Mouse (Mus musculus) forebrain, embryonic 16.5 days (tissue): Measurements from ENCODE around the gene Cdc25a. TPM values are rescaled to one million over a fixed set of nuclear protein-coding genes. Genes with fewer than 3 reads are reported as not detected.

Experiments
- ATAC-seq: fragments of 200-750 bp; cut with Nextera tagmentation; 2 replicates; pipeline ENCODE4 v1.8.0; 2017; ENCODE audit warnings: mild to moderate bottlenecking, moderate library complexity
- H3K27ac ChIP-seq: fragments of 300-500 bp; sonication (generic); 2 replicates; pipeline ENCODE4 v1.5.1; 2014; ENCODE audit warnings: low read length, control low read depth
- H3K27me3 ChIP-seq: fragments of 300-500 bp; sonication (generic); replicated peaks from 2 replicates; pipeline ENCODE4 v1.6.1; 2014; ENCODE audit warnings: low read length; ENCODE audit not compliant: control insufficient read depth, insufficient read depth
- H3K36me3 ChIP-seq: fragments of 300-500 bp; sonication (generic); 2 replicates; pipeline ENCODE4 v1.6.1; 2014; ENCODE audit not compliant: control insufficient read depth, insufficient read depth
- H3K4me1 ChIP-seq: fragments of 300-500 bp; sonication (generic); replicated peaks from 2 replicates; pipeline ENCODE4 v1.6.1; 2014; ENCODE audit warnings: low read length; ENCODE audit not compliant: control insufficient read depth, insufficient read depth
- H3K4me2 ChIP-seq: fragments of 300-500 bp; sonication (generic); 2 replicates; pipeline ENCODE4 v1.6.1; 2014; ENCODE audit warnings: mild to moderate bottlenecking, low read length, control low read depth
- H3K4me3 ChIP-seq: fragments of 300-500 bp; sonication (generic); replicated peaks from 2 replicates; pipeline ENCODE4 v1.5.1; 2014; ENCODE audit warnings: mild to moderate bottlenecking, low read length, control low read depth
- H3K9ac ChIP-seq: fragments of 300-500 bp; sonication (generic); replicated peaks from 2 replicates; pipeline ENCODE4 v1.6.1; 2014; ENCODE audit warnings: low read depth, low read length, control low read depth
- H3K9me3 ChIP-seq: fragments of 300-500 bp; sonication (generic); 2 replicates; pipeline ENCODE4 v1.6.1; 2016; ENCODE audit warnings: low read length; ENCODE audit not compliant: control insufficient read depth
- WGBS: fragments of 180-500 bp; shearing (Covaris S2); extraction: QIAGEN DNeasy Blood & Tissue Kit; methylation state at CpG from one replicate; pipeline ENCODE4 v1.1.7; 2014; 5-methylcytosine and 5-hydroxymethylcytosine counted together
- polyA plus RNA-seq: library from polyadenylated mRNA; unstranded; fragments of >200 nt; fragmentation: Nextera tagmentation; extraction: Ambion mirVana; gene quantifications from 2 replicates; pipeline ENCODE4 v1.2.1, GENCODE M21; 2015

Gene Cdc25a
- 16.1 and 20.1 TPM in 2 replicates for polyA plus RNA-seq

- peak; percentile 93 for ATAC-seq
- no peaks in the 10 kb centered on the region for H3K27me3 ChIP-seq
- H3K4me1 ChIP-seq, result peaks cover 14% of the 10 kb centered on the region
- H3K4me3 ChIP-seq, result peak within 1 kb of the TSS; percentile 86
- H3K9ac ChIP-seq, result peak within 1 kb of the TSS; percentile 94
- H3K9me3 ChIP-seq, result no peaks in the 10 kb centered on the region
- peak within 1 kb of the TSS; percentile 83 for H3K27ac ChIP-seq
- H3K36me3 ChIP-seq, result peaks cover 10% of the 10 kb centered on the region; the same call in 1 of the 2 replicates
- whole genome bisulfite sequencing, result 6% methylated on average over 33 of the region's 33 CpGs
- H3K4me2 ChIP-seq, result peak within 1 kb of the TSS; percentile 66
These were observed at the start of gene Cdc25a for GRCm38 (mm10) chr9:109874797-109875691. Cdc25a (plus strand) TSS chr9:109875579.

DNA sequence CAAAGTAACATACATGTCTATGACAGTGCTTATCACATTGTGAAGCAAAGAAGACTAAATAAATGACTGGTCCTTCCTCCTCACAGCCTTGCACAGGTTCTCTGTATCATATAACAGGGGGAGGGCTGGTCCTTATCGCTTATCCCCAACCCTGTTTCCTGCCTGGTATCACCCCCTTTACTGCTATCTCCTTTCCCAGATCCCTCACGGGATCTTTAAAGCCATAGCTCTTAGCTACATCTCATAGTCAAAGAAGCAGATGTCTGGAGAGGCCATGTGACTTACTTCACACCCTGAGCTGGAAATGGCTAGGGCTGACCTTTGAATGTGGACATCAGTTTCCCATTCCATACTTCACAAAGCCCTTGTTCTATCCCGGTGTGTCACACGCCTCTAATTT lies 49.6 kb upstream of the Cdc25a start:
- WGBS, result 75% methylated on average over 4 of the region's 4 CpGs
- ATAC-seq, result no peak
- H3K27ac ChIP-seq, result no peak overlapping the region
- H3K9me3 ChIP-seq, result no peaks in the 10 kb centered on the region
- H3K9ac ChIP-seq, result no peak overlapping the region
- no peaks in the 10 kb centered on the region for H3K27me3 ChIP-seq
- H3K4me1 ChIP-seq, result no peaks in the 10 kb centered on the region
- no peaks in the 10 kb centered on the region for H3K36me3 ChIP-seq
- no peak overlapping the region for H3K4me2 ChIP-seq
- no peak overlapping the region for H3K4me3 ChIP-seq

- H3K9ac ChIP-seq, result no peak overlapping the region
- no peaks in the 10 kb centered on the region for H3K36me3 ChIP-seq
- no peaks in the 10 kb centered on the region for H3K9me3 ChIP-seq
- no peak overlapping the region for H3K27ac ChIP-seq
- H3K4me1 ChIP-seq, result no peaks in the 10 kb centered on the region
- no peak overlapping the region for H3K4me2 ChIP-seq
- no peaks in the 10 kb centered on the region for H3K27me3 ChIP-seq
- no peak for ATAC-seq
- 77% methylated on average over 5 of the region's 5 CpGs for whole genome bisulfite sequencing
- H3K4me3 ChIP-seq, result no peak overlapping the region
These were observed 49.2 kb upstream of the Cdc25a start for GRCm38 (mm10) chr9:109826181-109826580.

- no peaks in the 10 kb centered on the region for H3K27me3 ChIP-seq
- peak within 1 kb of the TSS; percentile 93 for H3K4me3 ChIP-seq
- H3K9ac ChIP-seq, result peak within 1 kb of the TSS; percentile 80
- peaks cover 11% of the 10 kb centered on the region for H3K4me1 ChIP-seq
- peak within 1 kb of the TSS; percentile 99 for H3K4me2 ChIP-seq
- H3K36me3 ChIP-seq, result no peaks in the 10 kb centered on the region
- H3K9me3 ChIP-seq, result no peaks in the 10 kb centered on the region
- under 1% methylated on average over 32 of the region's 32 CpGs for WGBS
- peak within 1 kb of the TSS; percentile 86 for H3K27ac ChIP-seq
- peak; percentile 98 for ATAC-seq
These were observed 42.8 kb upstream of the Cdc25a start, which contains the start of gene Nme6 for GRCm38 (mm10) chr9:109832391-109833087. Nme6 (plus strand) TSS chr9:109832749.

- Histone ChIP-seq H3K27me3 (no peaks in the 10 kb centered on the region), H3K36me3 (no peaks in the 10 kb centered on the region), H3K4me3 (peak overlapping the region; percentile 93), H3K4me1 (peaks cover 11% of the 10 kb centered on the region), H3K9me3 (no peaks in the 10 kb centered on the region), H3K4me2 (peak overlapping the region; percentile 99), H3K27ac (no peak overlapping the region; the same call in 1 of the 2 replicates), H3K9ac (peak overlapping the region; percentile 80)
- 8% methylated on average over 6 of the region's 6 CpGs for WGBS
- ATAC-seq, result peak; percentile 51
These were observed 42.3 kb upstream of the Cdc25a start for GRCm38 (mm10) chr9:109833088-109833412.

DNA sequence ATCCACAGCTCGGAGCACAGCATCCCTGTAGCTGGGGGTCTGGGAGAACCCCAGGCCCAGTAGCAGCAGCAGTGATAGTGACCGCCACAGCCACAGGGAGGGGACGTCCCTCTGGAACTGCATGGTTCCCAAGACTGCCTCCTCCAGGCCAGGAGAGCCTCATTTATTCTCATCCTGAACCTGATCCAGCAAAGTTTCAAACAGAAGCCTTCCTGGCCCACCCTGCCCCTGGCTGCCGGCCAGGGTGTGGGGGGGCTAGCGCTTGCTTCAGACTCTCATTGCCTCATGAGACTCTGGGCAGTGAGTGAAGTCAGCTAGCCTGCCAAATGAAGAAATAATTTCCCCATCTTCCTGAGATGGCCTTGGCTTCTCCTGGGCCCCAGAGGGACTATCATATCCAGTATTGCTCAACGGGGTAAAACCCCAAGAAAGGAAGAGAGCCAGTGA lies 26.0 kb upstream of the Cdc25a start, which contains the start of gene Camp:
Camp (minus strand) TSS at position 306 of the 447 bp plus-strand sequence.
- Histone ChIP-seq H3K4me3 (no peak within 1 kb of the TSS), H3K36me3 (0 out of 2 replicates have a peak, but pooled peaks cover 3% of the 10 kb centered on the region), H3K9me3 (no peaks in the 10 kb centered on the region), H3K4me1 (no peaks in the 10 kb centered on the region), H3K4me2 (no peak within 1 kb of the TSS), H3K27ac (no peak within 1 kb of the TSS), H3K27me3 (no peaks in the 10 kb centered on the region), H3K9ac (no peak within 1 kb of the TSS)
- WGBS, result 66% methylated on average over 6 of the region's 6 CpGs
- ATAC-seq, result no peak

DNA sequence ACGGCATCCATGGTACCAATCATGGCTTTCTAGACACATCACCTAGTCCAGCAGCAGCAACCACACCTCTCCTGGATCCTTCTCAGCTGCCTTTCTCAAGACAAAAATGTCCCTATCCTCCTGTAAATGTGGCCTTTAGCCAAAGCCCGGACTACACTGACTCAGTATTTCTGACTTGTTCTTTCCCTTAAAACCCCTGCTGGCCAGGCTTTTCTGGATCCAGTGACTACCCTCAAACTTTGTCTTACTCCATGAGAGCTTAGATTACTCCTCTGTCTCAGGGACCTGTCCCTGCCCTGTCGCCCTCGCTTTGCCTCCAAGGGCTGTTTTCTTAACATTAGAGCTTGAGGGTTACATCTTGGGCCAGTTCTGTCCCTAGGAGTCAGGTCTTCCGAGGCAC lies 25.3 kb upstream of the Cdc25a start:
- H3K4me3 ChIP-seq, result no peak overlapping the region
- H3K4me1 ChIP-seq, result no peaks in the 10 kb centered on the region
- H3K27ac ChIP-seq, result no peak overlapping the region
- no peak for ATAC-seq
- no peaks in the 10 kb centered on the region for H3K36me3 ChIP-seq
- no peaks in the 10 kb centered on the region for H3K9me3 ChIP-seq
- 90% methylated on average over 5 of the region's 5 CpGs for WGBS
- no peaks in the 10 kb centered on the region for H3K27me3 ChIP-seq
- no peak overlapping the region for H3K4me2 ChIP-seq
- H3K9ac ChIP-seq, result no peak overlapping the region

GRCm38 (mm10) chr9:109854341-109854740 lies 21.0 kb upstream of the Cdc25a start:
- H3K4me3 ChIP-seq, result no peak overlapping the region
- no peak overlapping the region for H3K4me2 ChIP-seq
- no peaks in the 10 kb centered on the region for H3K36me3 ChIP-seq
- no peaks in the 10 kb centered on the region for H3K9me3 ChIP-seq
- no peaks in the 10 kb centered on the region for H3K4me1 ChIP-seq
- ATAC-seq, result no peak
- H3K27me3 ChIP-seq, result no peaks in the 10 kb centered on the region
- no peak overlapping the region for H3K27ac ChIP-seq
- WGBS, result 81% methylated on average over 2 of the region's 2 CpGs
- H3K9ac ChIP-seq, result no peak overlapping the region

- Histone ChIP-seq H3K27me3 (no peaks in the 10 kb centered on the region), H3K4me1 (no peaks in the 10 kb centered on the region), H3K4me3 (no peak overlapping the region), H3K9ac (no peak overlapping the region), H3K27ac (no peak overlapping the region), H3K9me3 (no peaks in the 10 kb centered on the region), H3K36me3 (no peaks in the 10 kb centered on the region), H3K4me2 (no peak overlapping the region)
- 80% methylated on average over 6 of the region's 6 CpGs for WGBS
- no peak for ATAC-seq
These were observed 19.4 kb upstream of the Cdc25a start for GRCm38 (mm10) chr9:109855947-109856346.
